8 mouse cellular contexts compared by ENCODE assay signal in genomic region chr8:74993475-74994451, GRCm38 (mm10). TPM values are rescaled to one million over a fixed set of nuclear protein-coding genes. Genes with fewer than 3 reads are reported as not detected.
A peak's percentile ranks its signal among the peaks of the same experiment; 100 is the strongest.
DNase-seq lines count a peak whose midpoint lies in the region; ATAC-seq and TF ChIP-seq lines count a peak whose summit lies in the region.

No protein-coding gene starts in this region.

- ATAC-seq in frontal cortex, adult (ENCODE audit: low TSS enrichment), result peak; percentile 98
- peak; percentile 96 for ATAC-seq in lung, postnatal 0 days

- TF ChIP-seq EP300 in lung, postnatal 0 days (IDR thresholded peaks at IDR 0.05), result no peak

- peak; percentile 29; the same call in 1 of the 2 replicates for TF ChIP-seq CTCF in lung, postnatal 0 days (IDR thresholded peaks at IDR 0.05)

- under 1% methylated on average over 109 of the region's 111 CpGs for WGBS in hindbrain, embryonic 10.5 days
- 2% methylated on average over 73 of the region's 111 CpGs for WGBS in lung, postnatal 0 days

- H3K9me3 ChIP-seq in hindbrain, embryonic 10.5 days, result no peaks in the 10 kb centered on the region
- no peaks in the 10 kb centered on the region for H3K9me3 ChIP-seq in lung, postnatal 0 days (ENCODE audit: low read length)

- peak overlapping the region; percentile 99 for H3K9ac ChIP-seq in lung, postnatal 0 days (replicated peaks; ENCODE audit: low read depth)

- peaks cover 6% of the 10 kb centered on the region; the same call in 1 of the 2 replicates for H3K27me3 ChIP-seq in hindbrain, embryonic 10.5 days (ENCODE audit: insufficient read depth, poor library complexity, severe bottlenecking)
- H3K27me3 ChIP-seq in lung, postnatal 0 days (replicated peaks; ENCODE audit: insufficient read depth, low read length), result no peaks in the 10 kb centered on the region

- H3K27ac ChIP-seq in hindbrain, embryonic 10.5 days, result peak overlapping the region; percentile 99
- peak overlapping the region; percentile 94 for H3K27ac ChIP-seq in lung, postnatal 0 days (ENCODE audit: low read length)

- H3K4me1 ChIP-seq in hindbrain, embryonic 10.5 days (replicated peaks), result peaks cover 16% of the 10 kb centered on the region
- H3K4me1 ChIP-seq in lung, postnatal 0 days (ENCODE audit: insufficient read depth, low read depth, low read length), result 0 out of 2 replicates have a peak, but pooled peaks cover 5% of the 10 kb centered on the region

- H3K4me2 ChIP-seq in lung, postnatal 0 days (replicated peaks; ENCODE audit: low read depth, low read length), result peak overlapping the region; percentile 80

- peaks cover 8% of the 10 kb centered on the region for H3K36me3 ChIP-seq in hindbrain, embryonic 10.5 days
- no peaks in the 10 kb centered on the region for H3K36me3 ChIP-seq in lung, postnatal 0 days (ENCODE audit: insufficient read depth, low read length)

- H3K4me3 ChIP-seq in hindbrain, embryonic 10.5 days, result peak overlapping the region; percentile 92
- H3K4me3 ChIP-seq in lung, postnatal 0 days (ENCODE audit: low read depth, low read length), result peak overlapping the region; percentile 89

- peak; percentile 74 for DNase-seq in MEL-GATA-1-ER (ENCODE audit: extremely low read depth, low read depth)
- peak; percentile 85 for DNase-seq in cerebellum, adult 9-10 months
- DNase-seq in hindbrain, embryonic 10.5 days (ENCODE audit: low spot score), result peak; percentile 87
- DNase-seq in layer of hippocampus, adult 9-11 months, result peak; percentile 85
- DNase-seq in lung, postnatal 0 days (ENCODE audit: low spot score), result peak; percentile 96
- DNase-seq in ovary, postnatal 14 days (ENCODE audit: low spot score), result peak; percentile 69
- peak; percentile 90 for DNase-seq in thymus, postnatal 14 days

RNA-seq across cellular contexts. Expression of gene Hmgxb4, which starts 0.6 kb away (rescaled TPM):
- 42.6 and 45.1 TPM in 2 replicates for polyA plus RNA-seq in hindbrain, embryonic 10.5 days (2016; fragmentation: Nextera tagmentation; extraction: Ambion mirVana)
- polyA plus RNA-seq in lung, postnatal 0 days (2015; fragmentation: Nextera tagmentation; extraction: Ambion mirVana), result 17.9 and 21.2 TPM in 2 replicates

RNA-seq across cellular contexts. Expression of gene Tom1, which starts 39.7 kb away (rescaled TPM):
- polyA plus RNA-seq in hindbrain, embryonic 10.5 days (2016; fragmentation: Nextera tagmentation; extraction: Ambion mirVana), result 32.5 and 36.5 TPM in 2 replicates
- 29.7 and 34.3 TPM in 2 replicates for polyA plus RNA-seq in lung, postnatal 0 days (2015; fragmentation: Nextera tagmentation; extraction: Ambion mirVana)

Comparison
In these comparisons a context has a peak if more than half of its experiments do, and no peak if none do; other contexts are left out.
1. Peak in every context shown above with its lines: DNase-seq, ATAC-seq, H3K4me3 ChIP-seq and H3K27ac ChIP-seq.